Comparison of ENCODE assay signal across 21 mouse cellular contexts in genomic region chr2:25660279-25660678, GRCm38 (mm10). TPM values are rescaled to one million over a fixed set of nuclear protein-coding genes. Genes with fewer than 3 reads are reported as not detected.
"Had no signal": no experiment of that assay in that cellular context is flagged by ENCODE, and none has a peak within 500 bp of the region (broad histone marks: within the 10 kb centered on the region; RNA-seq: fewer than 3 reads in every experiment).

No protein-coding gene starts in this region.

- ATAC-seq: liver, postnatal 0 days; midbrain, embryonic 15.5 days had no signal

- H3K27ac ChIP-seq: layer of hippocampus, adult 2 months; limb, embryonic 12.5 days; liver, embryonic 13.5 days; lung, embryonic 15.5 days; macrophage; midbrain, embryonic 15.5 days; neural tube, embryonic 13.5 days had no signal

- H3K9me3 ChIP-seq: limb, embryonic 12.5 days; liver, embryonic 13.5 days; lung, embryonic 15.5 days; megakaryocyte, embryonic 14.5 days; midbrain, embryonic 15.5 days; neural tube, embryonic 13.5 days had no signal

- H3K27me3 ChIP-seq: liver, embryonic 13.5 days; lung, embryonic 15.5 days; midbrain, embryonic 15.5 days; neural tube, embryonic 13.5 days had no signal

- H3K4me2 ChIP-seq: limb, embryonic 12.5 days; liver, embryonic 13.5 days; lung, embryonic 15.5 days; midbrain, embryonic 11.5 days; midbrain, embryonic 15.5 days; neural tube, embryonic 13.5 days had no signal

- H3K4me1 ChIP-seq: limb, embryonic 12.5 days; liver, embryonic 13.5 days; lung, embryonic 15.5 days; megakaryocyte, embryonic 14.5 days; midbrain, embryonic 15.5 days; neural tube, embryonic 13.5 days had no signal

- H3K36me3 ChIP-seq: limb, embryonic 12.5 days; liver, embryonic 13.5 days; lung, embryonic 15.5 days; midbrain, embryonic 15.5 days; neural tube, embryonic 13.5 days had no signal

- DNase-seq: kidney, postnatal 4 days; liver; liver, embryonic 13.5 days; liver, postnatal 0 days; lung, postnatal 14 days; right cerebral cortex, postnatal 14 days; thymus, postnatal 36 days had no signal

- H3K4me3 ChIP-seq: layer of hippocampus, adult 2 months; limb, embryonic 12.5 days; liver, embryonic 13.5 days; lung, embryonic 15.5 days; megakaryocyte, embryonic 14.5 days; midbrain, embryonic 15.5 days; neural tube, embryonic 13.5 days had no signal

- H3K9ac ChIP-seq: limb, embryonic 12.5 days; liver, embryonic 13.5 days; liver, postnatal 0 days; lung, embryonic 15.5 days; midbrain, embryonic 15.5 days; neural tube, embryonic 13.5 days had no signal

RNA-seq across cellular contexts. Expression of gene Lcn5, which starts 2.5 kb away (rescaled TPM):
- total RNA-seq: layer of hippocampus, adult 2 months; layer of hippocampus, postnatal 10 days; left cerebral cortex, postnatal 36 days; monocyte, adult 5-6 weeks had no signal
- polyA plus RNA-seq: limb, embryonic 12.5 days; liver, embryonic 13.5 days; liver, postnatal 0 days; lung, embryonic 15.5 days; macrophage; midbrain, embryonic 11.5 days; midbrain, embryonic 15.5 days; neural tube, embryonic 13.5 days; small intestine, adult 2 months; stomach, embryonic 16.5 days; thymus, postnatal 0 days had no signal

RNA-seq across cellular contexts. Expression of gene Lcn8, which starts 7.4 kb away (rescaled TPM):
- total RNA-seq: layer of hippocampus, adult 2 months; layer of hippocampus, postnatal 10 days; left cerebral cortex, postnatal 36 days; monocyte, adult 5-6 weeks had no signal
- polyA plus RNA-seq: limb, embryonic 12.5 days; liver, embryonic 13.5 days; macrophage; midbrain, embryonic 11.5 days; midbrain, embryonic 15.5 days; neural tube, embryonic 13.5 days; small intestine, adult 2 months; stomach, embryonic 16.5 days had no signal

RNA-seq across cellular contexts. Expression of gene Lcn6, which starts 16.3 kb away (rescaled TPM):
- total RNA-seq: layer of hippocampus, adult 2 months; layer of hippocampus, postnatal 10 days; left cerebral cortex, postnatal 36 days; monocyte, adult 5-6 weeks had no signal
- polyA plus RNA-seq: limb, embryonic 12.5 days; liver, embryonic 13.5 days; liver, postnatal 0 days; lung, embryonic 15.5 days; macrophage; midbrain, embryonic 11.5 days; midbrain, embryonic 15.5 days; neural tube, embryonic 13.5 days; small intestine, adult 2 months; stomach, embryonic 16.5 days; thymus, postnatal 0 days had no signal

RNA-seq across cellular contexts. Expression of gene Lcn10, which starts 22.2 kb away (rescaled TPM):
- total RNA-seq: layer of hippocampus, adult 2 months; layer of hippocampus, postnatal 10 days; left cerebral cortex, postnatal 36 days; monocyte, adult 5-6 weeks had no signal
- polyA plus RNA-seq: limb, embryonic 12.5 days; liver, embryonic 13.5 days; liver, postnatal 0 days; lung, embryonic 15.5 days; macrophage; midbrain, embryonic 11.5 days; midbrain, embryonic 15.5 days; neural tube, embryonic 13.5 days; small intestine, adult 2 months; stomach, embryonic 16.5 days had no signal

RNA-seq across cellular contexts. Expression of gene Fcna, which starts 32.4 kb away (rescaled TPM):
- total RNA-seq: monocyte, adult 5-6 weeks had no signal
